Mouse (Mus musculus) G1E (cell line): Measurements from ENCODE around the gene Pramel7. TPM values are rescaled to one million over a fixed set of nuclear protein-coding genes. Genes with fewer than 3 reads are reported as not detected.

Experiments used
- ATAC-seq: 2 replicates; pipeline ENCODE4 v1.8.0; 2016; ENCODE audit warnings: mild to moderate bottlenecking; ENCODE audit not compliant: insufficient number of reproducible peaks, poor library complexity, low FRiP score, severe bottlenecking; ENCODE audit errors: extremely low read depth
- DNase-seq: peaks from one replicate; pipeline ENCODE4 v3.0.0; 2012; ENCODE audit warnings: low spot score
- H3K27me3 ChIP-seq: 2 replicates; pipeline ENCODE4 v1.6.1; 2012; ENCODE audit warnings: mild to moderate bottlenecking, low read length, inconsistent platforms; ENCODE audit not compliant: insufficient read depth
- H3K36me3 ChIP-seq: replicated peaks from 2 replicates; pipeline ENCODE3; 2012; ENCODE audit warnings: mild to moderate bottlenecking, inconsistent platforms
- H3K4me1 ChIP-seq: 2 replicates; pipeline ENCODE4 v1.6.1; 2012; ENCODE audit warnings: low read depth, low read length, inconsistent platforms, mixed read lengths; ENCODE audit not compliant: insufficient read depth
- H3K4me3 ChIP-seq: 2 replicates; pipeline ENCODE4 v1.5.1; 2012; ENCODE audit warnings: low read depth, mild to moderate bottlenecking, inconsistent platforms, low read length, moderate library complexity, mixed read lengths
- H3K9me3 ChIP-seq: replicated peaks from 2 replicates; pipeline ENCODE4 v1.6.1; 2012; ENCODE audit warnings: inconsistent platforms
- CTCF ChIP-seq: IDR thresholded peaks from 2 replicates; pipeline ENCODE4 v1.5.1; 2012; ENCODE audit warnings: low read depth, low read length, inconsistent platforms, mixed read lengths
- GATA1 ChIP-seq: IDR thresholded peaks from 2 replicates; pipeline ENCODE4 v1.6.1; 2012; ENCODE audit warnings: borderline replicate concordance, low read length, inconsistent platforms, mixed read lengths
- GATA2 ChIP-seq: IDR thresholded peaks from 2 replicates; pipeline ENCODE4 v1.6.1; 2012; ENCODE audit warnings: low read depth, low read length, inconsistent platforms, borderline replicate concordance
- POLR2AphosphoS5 ChIP-seq: IDR thresholded peaks from 2 replicates; pipeline ENCODE4 v1.6.1; 2012; ENCODE audit warnings: low read depth, low read length, inconsistent platforms; ENCODE audit not compliant: insufficient replicate concordance
- TAL1 ChIP-seq: conservative IDR thresholded peaks from 2 replicates; pipeline ENCODE4 v1.6.1; 2012; ENCODE audit warnings: low read depth, low read length, inconsistent platforms, mixed read lengths
- polyA plus RNA-seq: library from polyadenylated mRNA; stranded (reverse); fragments of >175 nt; gene quantifications from 2 replicates; pipeline ENCODE4 v1.2.3, GENCODE M21; 2012
- total RNA-seq, 2 experiments: library from RNA; stranded (forward) in 1 of 2; stranded (reverse) in 1 of 2; fragments of 200-1000 nt in 1 of 2; fragments of >200 nt in 1 of 2; fragmentation: Nextera tagmentation in 1 of 2; gene quantifications; 2 replicates each; pipeline ENCODE4 v1.2.3; 2014 to 2017

Pramel7 gene
- total and polyA plus RNA-seq, 3 experiments: not detected

- peaks cover 3% of the 10 kb centered on the region; the same call in 1 of the 2 replicates for H3K9me3 ChIP-seq
- H3K27me3 ChIP-seq: no peaks in the 10 kb centered on the region
- H3K36me3 ChIP-seq: no peaks in the 10 kb centered on the region
- TF ChIP-seq TAL1: no peak
- no peak for TF ChIP-seq GATA1
- no peak for TF ChIP-seq POLR2AphosphoS5
- TF ChIP-seq CTCF: no peak
- TF ChIP-seq GATA2: no peak
- H3K4me1 ChIP-seq: no peaks in the 10 kb centered on the region
- DNase-seq (no peak), ATAC-seq (no peak)
- H3K4me3 ChIP-seq: no peak overlapping the region
These were observed 35.1 kb downstream of the Pramel7 start for GRCm38 (mm10) chr2:87461769-87462168.

DNA sequence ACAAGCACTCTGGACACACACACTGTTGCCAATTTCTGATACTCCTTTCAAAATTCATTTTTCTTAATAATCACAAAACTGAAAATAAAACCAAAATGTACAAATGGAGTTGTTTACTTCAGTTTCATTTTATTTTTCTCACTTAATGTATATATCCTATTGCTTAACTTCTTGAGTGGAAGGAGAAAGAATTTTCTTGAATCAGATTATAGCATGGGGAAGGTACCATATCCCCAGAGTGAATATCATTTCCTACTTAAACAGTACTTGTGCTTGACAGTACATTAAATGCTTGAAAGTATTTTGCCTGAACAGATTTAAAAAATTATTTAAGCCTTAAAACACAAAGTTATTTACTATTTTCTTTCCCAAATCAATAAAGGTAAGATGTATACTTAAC lies 43.2 kb downstream of the Pramel7 start, which contains the start of gene Olfr1126:
Gene Olfr1126, plus strand, starts transcription at position 301 of the 400 bp plus-strand sequence.
- no peak for ATAC-seq
- Histone ChIP-seq H3K36me3 (no peaks in the 10 kb centered on the region), H3K27me3 (no peaks in the 10 kb centered on the region), H3K9me3 (no peaks in the 10 kb centered on the region), H3K4me3 (no peak within 1 kb of the TSS), H3K4me1 (no peaks in the 10 kb centered on the region)
- no peak for DNase-seq
- TF ChIP-seq GATA1: no peak
- no peak for TF ChIP-seq POLR2AphosphoS5
- no peak for TF ChIP-seq GATA2
- TF ChIP-seq TAL1: no peak
- TF ChIP-seq CTCF: no peak

Other genes with a start within 250 kb of the Pramel7 start
Only the 20 nearest of the 23 such genes appear.
- gene Olfr1116, start 229.6 kb downstream of the Pramel7 start, total RNA-seq (2014; fragmentation: Nextera tagmentation): not detected in 2 replicates
- 0.05 and 0.12 TPM in 2 replicates for gene Olfr1116, start 229.6 kb downstream of the Pramel7 start, total RNA-seq (2017)
- gene Olfr1116, start 229.6 kb downstream of the Pramel7 start, polyA plus RNA-seq: not detected in 2 replicates
- not detected in 2 replicates for gene Olfr1118, start 189.5 kb downstream of the Pramel7 start, total RNA-seq (2014; fragmentation: Nextera tagmentation)
- 0.05 and 0.06 TPM in 2 replicates for gene Olfr1118, start 189.5 kb downstream of the Pramel7 start, total RNA-seq (2017)
- not detected in 2 replicates for gene Olfr1118, start 189.5 kb downstream of the Pramel7 start, polyA plus RNA-seq
- gene Olfr1120, start 142.3 kb downstream of the Pramel7 start, total RNA-seq (2014; fragmentation: Nextera tagmentation): not detected in 2 replicates
- 0.05 and 0.17 TPM in 2 replicates for gene Olfr1120, start 142.3 kb downstream of the Pramel7 start, total RNA-seq (2017)
- gene Olfr1120, start 142.3 kb downstream of the Pramel7 start, polyA plus RNA-seq: not detected in 2 replicates
- not detected in 2 replicates for gene Olfr1121, start 127.2 kb downstream of the Pramel7 start, total RNA-seq (2014; fragmentation: Nextera tagmentation)
- gene Olfr1121, start 127.2 kb downstream of the Pramel7 start, total RNA-seq (2017): 0.22 TPM in 1 of 2 replicates, not detected in the other
- gene Olfr1121, start 127.2 kb downstream of the Pramel7 start, polyA plus RNA-seq: not detected in 2 replicates
- gene Olfr1122, start 111.2 kb downstream of the Pramel7 start, total RNA-seq (2014; fragmentation: Nextera tagmentation): not detected in 2 replicates
- 0.11 and 0.12 TPM in 2 replicates for gene Olfr1122, start 111.2 kb downstream of the Pramel7 start, total RNA-seq (2017)
- gene Olfr1122, start 111.2 kb downstream of the Pramel7 start, polyA plus RNA-seq: not detected in 2 replicates
- gene Olfr1123, start 80.5 kb downstream of the Pramel7 start, total RNA-seq (2014; fragmentation: Nextera tagmentation): not detected in 2 replicates
- 0.05 TPM in 1 of 2 replicates, not detected in the other for gene Olfr1123, start 80.5 kb downstream of the Pramel7 start, total RNA-seq (2017)
- not detected in 2 replicates for gene Olfr1123, start 80.5 kb downstream of the Pramel7 start, polyA plus RNA-seq
- gene Olfr1124, start 66.8 kb downstream of the Pramel7 start, total RNA-seq (2014; fragmentation: Nextera tagmentation): not detected in 2 replicates
- gene Olfr1124, start 66.8 kb downstream of the Pramel7 start, total RNA-seq (2017): 0.16 TPM in 1 of 2 replicates, not detected in the other
- gene Olfr1124, start 66.8 kb downstream of the Pramel7 start, polyA plus RNA-seq: not detected in 2 replicates
- not detected in 2 replicates for gene Olfr1126, start 43.1 kb downstream of the Pramel7 start, total RNA-seq (2014; fragmentation: Nextera tagmentation)
- gene Olfr1126, start 43.1 kb downstream of the Pramel7 start, total RNA-seq (2017): 0.27 TPM in 1 of 2 replicates, not detected in the other
- not detected in 2 replicates for gene Olfr1126, start 43.1 kb downstream of the Pramel7 start, polyA plus RNA-seq
- not detected in 2 replicates for gene Pramel6, start 9.5 kb upstream of the Pramel7 start, total RNA-seq (2014; fragmentation: Nextera tagmentation)
- gene Pramel6, start 9.5 kb upstream of the Pramel7 start, total RNA-seq (2017): 0.44 TPM in 1 of 2 replicates, not detected in the other
- gene Pramel6, start 9.5 kb upstream of the Pramel7 start, polyA plus RNA-seq: not detected in 2 replicates
- gene Olfr153, start 34.7 kb upstream of the Pramel7 start, total RNA-seq (2014; fragmentation: Nextera tagmentation): not detected in 2 replicates
- gene Olfr153, start 34.7 kb upstream of the Pramel7 start, total RNA-seq (2017): 0.11 TPM in 1 of 2 replicates, not detected in the other
- gene Olfr153, start 34.7 kb upstream of the Pramel7 start, polyA plus RNA-seq: not detected in 2 replicates
- gene Olfr1128, start 48.4 kb upstream of the Pramel7 start, total RNA-seq (2014; fragmentation: Nextera tagmentation): not detected in 2 replicates
- gene Olfr1128, start 48.4 kb upstream of the Pramel7 start, total RNA-seq (2017): not detected in 2 replicates
- gene Olfr1128, start 48.4 kb upstream of the Pramel7 start, polyA plus RNA-seq: not detected in 2 replicates
- not detected in 2 replicates for gene Olfr1129, start 76.8 kb upstream of the Pramel7 start, total RNA-seq (2014; fragmentation: Nextera tagmentation)
- gene Olfr1129, start 76.8 kb upstream of the Pramel7 start, total RNA-seq (2017): 0.06 and 0.49 TPM in 2 replicates
- gene Olfr1129, start 76.8 kb upstream of the Pramel7 start, polyA plus RNA-seq: not detected in 2 replicates
- gene Olfr1130, start 109.1 kb upstream of the Pramel7 start, total RNA-seq (2014; fragmentation: Nextera tagmentation): not detected in 2 replicates
- 0.11 and 0.12 TPM in 2 replicates for gene Olfr1130, start 109.1 kb upstream of the Pramel7 start, total RNA-seq (2017)
- gene Olfr1130, start 109.1 kb upstream of the Pramel7 start, polyA plus RNA-seq: not detected in 2 replicates
- gene Olfr1131, start 130.0 kb upstream of the Pramel7 start, total RNA-seq (2014; fragmentation: Nextera tagmentation): not detected in 2 replicates
- gene Olfr1131, start 130.0 kb upstream of the Pramel7 start, total RNA-seq (2017): 0.22 TPM in 1 of 2 replicates, not detected in the other
- gene Olfr1131, start 130.0 kb upstream of the Pramel7 start, polyA plus RNA-seq: not detected in 2 replicates
- gene Olfr1132, start 140.4 kb upstream of the Pramel7 start, total RNA-seq (2014; fragmentation: Nextera tagmentation): not detected in 2 replicates
- gene Olfr1132, start 140.4 kb upstream of the Pramel7 start, total RNA-seq (2017): 0.05 TPM in 1 of 2 replicates, not detected in the other
- gene Olfr1132, start 140.4 kb upstream of the Pramel7 start, polyA plus RNA-seq: not detected in 2 replicates
- not detected in 2 replicates for gene Olfr1133, start 150.3 kb upstream of the Pramel7 start, total RNA-seq (2014; fragmentation: Nextera tagmentation)
- gene Olfr1133, start 150.3 kb upstream of the Pramel7 start, total RNA-seq (2017): not detected in 2 replicates
- not detected in 2 replicates for gene Olfr1133, start 150.3 kb upstream of the Pramel7 start, polyA plus RNA-seq
- gene Olfr1134, start 161.4 kb upstream of the Pramel7 start, total RNA-seq (2014; fragmentation: Nextera tagmentation): not detected in 2 replicates
- gene Olfr1134, start 161.4 kb upstream of the Pramel7 start, total RNA-seq (2017): not detected in 2 replicates
- not detected in 2 replicates for gene Olfr1134, start 161.4 kb upstream of the Pramel7 start, polyA plus RNA-seq
- not detected in 2 replicates for gene Olfr1135, start 176.6 kb upstream of the Pramel7 start, total RNA-seq (2014; fragmentation: Nextera tagmentation)
- 0.05 TPM in 1 of 2 replicates, not detected in the other for gene Olfr1135, start 176.6 kb upstream of the Pramel7 start, total RNA-seq (2017)
- not detected in 2 replicates for gene Olfr1135, start 176.6 kb upstream of the Pramel7 start, polyA plus RNA-seq
- gene Olfr1136, start 196.9 kb upstream of the Pramel7 start, total RNA-seq (2014; fragmentation: Nextera tagmentation): not detected in 2 replicates
- gene Olfr1136, start 196.9 kb upstream of the Pramel7 start, total RNA-seq (2017): 0.17 TPM in 1 of 2 replicates, not detected in the other
- gene Olfr1136, start 196.9 kb upstream of the Pramel7 start, polyA plus RNA-seq: not detected in 2 replicates
- not detected in 2 replicates for gene Olfr1137, start 216.1 kb upstream of the Pramel7 start, total RNA-seq (2014; fragmentation: Nextera tagmentation)
- gene Olfr1137, start 216.1 kb upstream of the Pramel7 start, total RNA-seq (2017): 0.11 and 0.29 TPM in 2 replicates
- not detected in 2 replicates for gene Olfr1137, start 216.1 kb upstream of the Pramel7 start, polyA plus RNA-seq